Mouse (Mus musculus) C2C12 (cell line): ENCODE measurements around the gene Id1. TPM values are rescaled to one million over a fixed set of nuclear protein-coding genes. Genes with fewer than 3 reads are reported as not detected.

Source experiments
- H3K27me3 ChIP-seq: one replicate; pipeline ENCODE4 v1.6.1; 2011; ENCODE audit not compliant: control insufficient read depth, insufficient read depth, insufficient read length
- H3K36me3 ChIP-seq: one replicate; pipeline ENCODE4 v1.6.1; 2011; ENCODE audit not compliant: control insufficient read depth, insufficient read depth
- H3K4me3 ChIP-seq: one replicate; pipeline ENCODE4 v1.5.1; 2011; ENCODE audit warnings: mild to moderate bottlenecking, control low read depth; ENCODE audit not compliant: poor library complexity, insufficient read depth, severe bottlenecking
- H3K79me2 ChIP-seq: one replicate; pipeline ENCODE4 v1.6.1; 2011; ENCODE audit not compliant: control insufficient read depth, insufficient read depth
- H3K79me3 ChIP-seq: one replicate; pipeline ENCODE4 v1.6.1; 2011; ENCODE audit warnings: low read depth, control low read depth
- H3ac ChIP-seq: one replicate; pipeline ENCODE3; 2011; ENCODE audit warnings: low read depth; ENCODE audit not compliant: control insufficient read depth, insufficient read length
- CEBPB ChIP-seq: IDR thresholded peaks from one replicate; pipeline ENCODE4 v1.6.1; 2011; ENCODE audit warnings: low read depth, mild to moderate bottlenecking, control low read depth, moderate library complexity
- CTCF ChIP-seq: IDR thresholded peaks from one replicate; pipeline ENCODE4 v1.5.1; 2011; ENCODE audit not compliant: control insufficient read depth, insufficient read depth, insufficient read length
- FOSL1 ChIP-seq: IDR thresholded peaks from one replicate; pipeline ENCODE4 v1.8.0; 2011; ENCODE audit warnings: mild to moderate bottlenecking, low read length; ENCODE audit not compliant: poor library complexity, insufficient read depth, severe bottlenecking
- MAX ChIP-seq: IDR thresholded peaks from one replicate; pipeline ENCODE4 v1.6.1; 2011; ENCODE audit warnings: mild to moderate bottlenecking, control low read depth
- MYOD1 ChIP-seq: IDR thresholded peaks from one replicate; pipeline ENCODE4 v1.6.1; 2011; ENCODE audit warnings: low read depth; ENCODE audit not compliant: control insufficient read depth, insufficient read length
- MYOG ChIP-seq: IDR thresholded peaks from one replicate; pipeline ENCODE4 v1.6.1; 2011; ENCODE audit not compliant: control insufficient read depth, insufficient read length; ENCODE audit errors: extremely low read depth
- USF1 ChIP-seq: IDR thresholded peaks from one replicate; pipeline ENCODE4 v1.6.1; 2011; ENCODE audit warnings: low read depth, mild to moderate bottlenecking, control low read depth, moderate library complexity
- polyA plus RNA-seq: library from polyadenylated mRNA; unstranded; fragments of >200 nt; fragmentation: generic; extraction: Trizol; gene quantifications from one replicate; pipeline ENCODE4 v1.2.1, GENCODE M21; 2012; ENCODE audit warnings: missing spikeins

The Id1 gene
- polyA plus RNA-seq, 1 experiment = 503 TPM

GRCm38 (mm10) chr2:152694708-152695107, 41.3 kb upstream of the Id1 start:
- H3K27me3 ChIP-seq = no peaks in the 10 kb centered on the region
- H3K36me3 ChIP-seq = peaks cover 62% of the 10 kb centered on the region
- H3K4me3 ChIP-seq = no peak overlapping the region
- peaks cover 18% of the 10 kb centered on the region for H3K79me2 ChIP-seq
- no peak for TF ChIP-seq FOSL1
- TF ChIP-seq MAX = no peak
- TF ChIP-seq CTCF = no peak
- no peak for TF ChIP-seq CEBPB
- no peak for TF ChIP-seq MYOD1
- TF ChIP-seq USF1 = no peak
- no peak for TF ChIP-seq MYOG
- peaks cover 7% of the 10 kb centered on the region for H3K79me3 ChIP-seq
- H3ac ChIP-seq = no peak overlapping the region

DNA sequence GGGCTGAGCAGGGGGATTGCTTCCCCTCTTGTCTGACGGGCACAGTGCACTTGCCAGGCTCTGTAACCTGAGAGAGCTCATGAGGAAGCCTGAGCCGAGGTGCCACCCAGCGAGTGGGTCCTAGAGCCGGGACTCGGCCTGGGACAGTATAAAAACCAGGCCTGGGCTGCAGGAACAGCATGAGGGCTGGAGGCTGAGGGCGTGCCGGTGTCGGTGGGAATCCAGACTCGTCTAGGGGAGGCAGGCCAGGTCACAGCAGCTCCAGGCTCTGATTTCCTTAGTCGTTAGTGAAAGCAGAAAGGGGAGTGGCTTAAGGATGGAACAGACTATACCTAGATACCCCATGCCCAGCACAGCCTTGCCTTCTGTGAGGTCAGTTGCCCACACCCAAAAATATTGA, 40.0 kb upstream of the Id1 start:
- no peak overlapping the region for H3K4me3 ChIP-seq
- TF ChIP-seq CTCF = no peak
- no peak for TF ChIP-seq CEBPB
- TF ChIP-seq MYOG = no peak
- no peak for TF ChIP-seq MAX
- TF ChIP-seq MYOD1 = no peak
- TF ChIP-seq FOSL1 = no peak
- TF ChIP-seq USF1 = no peak
- H3K79me2 ChIP-seq = peaks cover 18% of the 10 kb centered on the region
- H3K27me3 ChIP-seq = no peaks in the 10 kb centered on the region
- H3K36me3 ChIP-seq = peaks cover 68% of the 10 kb centered on the region
- H3K79me3 ChIP-seq = peaks cover 7% of the 10 kb centered on the region
- H3ac ChIP-seq = no peak overlapping the region

DNA sequence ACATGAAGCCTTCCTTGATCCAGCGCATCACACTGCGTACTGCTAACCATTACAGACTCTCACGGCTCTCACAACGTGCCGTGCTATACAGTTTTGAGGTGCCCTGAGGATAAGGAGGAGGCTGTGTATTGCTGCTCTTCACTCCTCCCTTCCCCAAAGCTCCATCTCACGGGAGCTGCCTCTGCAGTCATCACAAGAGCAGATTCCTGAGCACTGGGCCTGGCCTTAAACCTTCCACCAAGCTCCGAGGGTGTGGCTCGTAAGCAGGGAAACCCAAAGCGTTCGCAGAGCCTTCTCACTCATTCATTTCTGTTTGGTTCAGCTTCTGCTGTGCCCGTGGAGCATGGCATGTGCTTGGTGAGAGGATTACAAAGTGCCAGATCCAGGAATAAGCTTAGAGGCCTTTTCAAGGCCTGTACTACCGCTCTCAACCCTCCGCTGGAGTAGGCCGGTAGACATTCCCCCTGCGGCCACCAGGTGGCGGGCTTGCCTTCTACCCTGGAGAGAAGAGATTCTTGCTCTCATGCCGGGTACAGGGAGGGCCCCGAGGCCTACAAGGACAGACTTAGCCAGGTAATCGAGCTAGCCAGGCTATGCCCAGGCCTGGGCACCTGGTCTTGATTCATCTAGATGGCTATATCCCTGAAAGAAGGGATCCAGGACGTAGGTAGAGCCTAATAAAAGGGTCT, 39.4 kb upstream of the Id1 start:
- TF ChIP-seq MAX = no peak
- no peak for TF ChIP-seq FOSL1
- peak; percentile 68 for TF ChIP-seq CTCF
- no peak for TF ChIP-seq USF1
- TF ChIP-seq MYOG = no peak
- H3K36me3 ChIP-seq = peaks cover 74% of the 10 kb centered on the region
- H3K79me2 ChIP-seq = peaks cover 18% of the 10 kb centered on the region

GRCm38 (mm10) chr2:152700138-152700537, 35.9 kb upstream of the Id1 start:
- Histone ChIP-seq H3K79me3 (peaks cover 5% of the 10 kb centered on the region), H3K27me3 (no peaks in the 10 kb centered on the region), H3K4me3 (no peak overlapping the region), H3K79me2 (no peaks in the 10 kb centered on the region), H3ac (no peak overlapping the region), H3K36me3 (peaks cover 91% of the 10 kb centered on the region)
- TF ChIP-seq CEBPB = no peak
- TF ChIP-seq MYOG = no peak
- TF ChIP-seq FOSL1 = no peak
- TF ChIP-seq MYOD1 = no peak
- TF ChIP-seq MAX = no peak
- TF ChIP-seq USF1 = no peak
- TF ChIP-seq CTCF = no peak

More for the DNA sequence above, 39.4 kb upstream of the Id1 start:
- Histone ChIP-seq H3ac (peak overlapping the region; percentile 38), H3K79me3 (peaks cover 7% of the 10 kb centered on the region), H3K27me3 (no peaks in the 10 kb centered on the region), H3K4me3 (no peak overlapping the region)

DNA sequence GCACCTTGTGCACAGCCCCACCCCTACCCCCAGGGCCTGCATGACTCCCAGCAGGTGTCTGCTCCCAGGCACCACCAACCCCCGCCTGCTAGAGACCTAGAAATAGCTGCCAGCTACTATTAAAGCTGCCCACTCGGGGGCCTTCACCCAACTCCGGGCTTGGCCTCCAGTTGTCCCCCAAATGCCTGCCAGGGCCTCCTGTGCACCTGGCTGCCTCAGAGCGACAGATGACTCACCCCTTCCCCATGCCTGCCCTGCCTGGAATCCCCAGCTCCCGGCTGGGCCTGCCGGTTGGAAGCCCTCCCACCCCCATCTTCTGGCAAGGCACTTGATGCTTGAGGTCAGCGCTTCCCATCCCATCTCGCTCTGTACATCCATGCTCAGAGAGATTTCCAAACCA, 35.3 kb upstream of the Id1 start:
- no peak for TF ChIP-seq FOSL1
- no peak for TF ChIP-seq MAX
- TF ChIP-seq MYOD1 = no peak
- no peaks in the 10 kb centered on the region for H3K79me2 ChIP-seq
- H3K4me3 ChIP-seq = no peak overlapping the region
- H3K36me3 ChIP-seq = peaks cover 89% of the 10 kb centered on the region
- H3ac ChIP-seq = no peak overlapping the region
- no peaks in the 10 kb centered on the region for H3K27me3 ChIP-seq
- peaks cover 5% of the 10 kb centered on the region for H3K79me3 ChIP-seq

DNA sequence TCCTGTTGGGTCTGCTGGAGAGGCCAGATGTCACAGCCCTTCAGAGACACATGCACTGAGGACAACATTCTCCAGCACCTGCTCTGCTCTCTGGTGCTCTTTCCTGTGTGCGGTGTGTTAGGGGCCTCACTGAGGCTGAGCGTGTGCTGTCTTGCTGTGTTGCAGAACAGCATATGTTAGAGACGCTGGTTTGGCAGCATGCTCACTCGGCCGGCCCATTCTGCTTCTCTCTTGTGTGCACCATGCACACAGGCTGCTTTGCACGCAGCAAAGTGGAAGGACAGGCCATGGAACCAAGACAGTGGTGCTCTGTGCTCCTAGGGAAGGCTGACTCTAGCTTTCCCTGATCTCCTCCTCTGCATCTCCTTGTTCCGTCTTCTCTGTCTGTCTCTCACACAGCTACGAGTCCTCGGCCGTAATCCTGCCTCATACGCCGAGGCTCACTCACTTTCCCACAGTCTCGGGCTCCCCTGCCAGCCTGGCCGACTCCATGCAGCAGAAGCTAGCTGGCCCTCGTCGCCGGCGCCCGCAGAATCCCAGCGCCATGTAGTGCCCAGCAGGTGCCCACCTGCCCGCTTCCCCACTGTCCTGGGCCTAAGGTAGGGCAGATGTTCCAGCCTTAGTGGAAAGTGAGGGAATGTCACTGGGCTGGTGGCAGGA, 32.3 kb upstream of the Id1 start:
- H3K79me2 ChIP-seq = no peaks in the 10 kb centered on the region
- no peaks in the 10 kb centered on the region for H3K27me3 ChIP-seq
- peaks cover 73% of the 10 kb centered on the region for H3K36me3 ChIP-seq
- H3ac ChIP-seq = no peak overlapping the region
- no peak overlapping the region for H3K4me3 ChIP-seq
- peaks cover 2% of the 10 kb centered on the region for H3K79me3 ChIP-seq
- TF ChIP-seq CTCF (no peak), CEBPB (no peak), MAX (no peak), MYOG (no peak), MYOD1 (no peak), FOSL1 (no peak), USF1 (no peak)
